Mouse (Mus musculus) bone marrow macrophage, adult 2 months (primary cell): Measurements from ENCODE around the gene Myo18a.

ENCODE experiments used
- CTCF ChIP-seq: IDR thresholded peaks from 2 replicates; pipeline ENCODE4 v1.5.1; 2012; ENCODE audit warnings: low read depth, mild to moderate bottlenecking, low read length, moderate library complexity
- POLR2A ChIP-seq: IDR thresholded peaks from 2 replicates; pipeline ENCODE4 v1.6.1; 2012; ENCODE audit warnings: mild to moderate bottlenecking, low read depth, low read length, borderline replicate concordance

DNA sequence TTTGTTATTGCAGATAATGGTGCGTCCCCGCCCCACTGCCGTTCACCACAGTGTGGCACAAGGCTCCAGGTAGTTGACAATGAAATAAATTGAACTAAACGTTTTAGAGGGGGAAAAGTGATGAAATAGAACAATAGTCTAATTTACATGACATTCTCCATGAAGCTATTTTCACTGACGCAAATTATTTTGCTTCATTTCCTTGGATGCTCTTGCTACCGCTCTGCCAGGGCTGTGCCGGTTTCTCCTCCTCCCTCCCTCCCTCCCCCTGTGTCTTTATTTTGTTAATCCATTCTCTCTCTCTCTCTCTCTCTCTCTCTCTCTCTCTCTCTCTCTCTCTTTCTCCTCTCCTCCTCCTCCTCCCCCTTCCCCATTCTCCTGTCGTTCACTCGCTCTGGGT is 95.5 kb downstream of the Myo18a start:
- TF ChIP-seq POLR2A (no peak), CTCF (no peak)
